Mouse (Mus musculus) ES-Bruce4 (cell line): Measurements from ENCODE around the gene Foxr1. TPM values are rescaled to one million over a fixed set of nuclear protein-coding genes. Genes with fewer than 3 reads are reported as not detected.

Experiments
- H3K27ac ChIP-seq: 2 replicates; pipeline ENCODE4 v1.5.1; 2012; ENCODE audit warnings: low read length, inconsistent platforms; ENCODE audit not compliant: insufficient read depth
- H3K27me3 ChIP-seq: 2 replicates; pipeline ENCODE4 v1.6.1; 2012; ENCODE audit warnings: mild to moderate bottlenecking, low read length, inconsistent platforms; ENCODE audit not compliant: control insufficient read depth, poor library complexity, insufficient read depth, severe bottlenecking
- H3K36me3 ChIP-seq: 2 replicates; pipeline ENCODE4 v1.6.1; 2012; ENCODE audit warnings: inconsistent platforms, mild to moderate bottlenecking, low read length, moderate library complexity; ENCODE audit not compliant: control insufficient read depth, poor library complexity, insufficient read depth, severe bottlenecking
- H3K4me1 ChIP-seq: one replicate; pipeline ENCODE4 v1.8.1; 2011; ENCODE audit warnings: low read length; ENCODE audit not compliant: control insufficient read depth, insufficient read depth
- H3K4me3 ChIP-seq: 2 replicates; pipeline ENCODE4 v1.5.1; 2011; ENCODE audit warnings: low read depth, mild to moderate bottlenecking, low read length
- H3K9ac ChIP-seq: 2 replicates; pipeline ENCODE4 v1.6.1; 2012; ENCODE audit warnings: low read depth, mild to moderate bottlenecking, inconsistent platforms; ENCODE audit not compliant: poor library complexity, severe bottlenecking
- H3K9me3 ChIP-seq: replicated peaks from 2 replicates; pipeline ENCODE4 v1.6.1; 2012; ENCODE audit warnings: mild to moderate bottlenecking, low read length, inconsistent platforms; ENCODE audit not compliant: control insufficient read depth, poor library complexity, insufficient read depth, severe bottlenecking
- CTCF ChIP-seq: IDR thresholded peaks from one replicate; pipeline ENCODE4 v1.8.1; 2011; ENCODE audit warnings: low read depth, low read length
- EP300 ChIP-seq: IDR thresholded peaks from 2 replicates; pipeline ENCODE4 v1.6.1; 2011; ENCODE audit warnings: low read depth, low read length; ENCODE audit not compliant: insufficient read depth
- POLR2A ChIP-seq: IDR thresholded peaks from one replicate; pipeline ENCODE4 v1.8.1; 2011; ENCODE audit warnings: low read length; ENCODE audit not compliant: insufficient read depth
- polyA plus RNA-seq: library from polyadenylated mRNA; stranded (reverse); fragments of >200 nt; gene quantifications from 2 replicates; pipeline ENCODE4 v1.2.4, GENCODE M21; 2011; ENCODE audit warnings: low read depth; ENCODE audit not compliant: missing spikeins, insufficient read depth, insufficient read length

Foxr1 gene
- polyA plus RNA-seq, 1 experiment: 1.8 TPM

GRCm38 (mm10) chr9:44418519-44419385 lies 22.2 kb downstream of the Foxr1 start, which contains the start of gene Ccdc84:
Gene Ccdc84 (minus strand): TSS chr9:44418569.
- no peaks in the 10 kb centered on the region for H3K9me3 ChIP-seq
- H3K4me1 ChIP-seq: no peaks in the 10 kb centered on the region
- H3K27ac ChIP-seq: peak within 1 kb of the TSS; percentile 52
- peaks cover 10% of the 10 kb centered on the region for H3K36me3 ChIP-seq
- TF ChIP-seq POLR2A: no peak
- TF ChIP-seq EP300: no peak
- no peak for TF ChIP-seq CTCF
- peak within 1 kb of the TSS; percentile 63 for H3K9ac ChIP-seq
- peak within 1 kb of the TSS; percentile 92 for H3K4me3 ChIP-seq
- H3K27me3 ChIP-seq: no peaks in the 10 kb centered on the region

DNA sequence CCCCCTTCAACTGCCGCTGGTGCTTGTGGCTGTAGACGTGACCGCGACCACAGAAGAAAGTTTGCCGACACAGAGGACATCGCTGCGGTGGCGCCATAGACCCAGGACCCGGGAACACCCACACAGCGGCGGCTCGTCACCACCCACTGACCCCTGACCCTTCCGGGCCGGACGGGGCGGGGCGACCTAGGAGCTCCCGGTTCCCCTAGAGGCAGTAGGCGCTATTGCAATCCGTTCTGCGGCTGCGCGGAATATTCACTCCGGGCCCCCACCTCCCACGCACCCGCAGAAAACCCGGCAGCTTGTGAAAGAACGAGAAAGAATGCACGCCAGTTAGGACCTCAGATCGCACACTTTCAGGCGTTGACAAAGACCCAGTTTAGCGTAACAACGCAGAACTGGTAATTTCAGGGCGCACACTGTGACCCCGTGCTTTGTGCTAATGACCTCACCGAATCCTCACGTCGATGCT lies 23.0 kb downstream of the Foxr1 start:
- Histone ChIP-seq H3K9me3 (no peaks in the 10 kb centered on the region), H3K27ac (peak overlapping the region; percentile 52), H3K27me3 (no peaks in the 10 kb centered on the region), H3K9ac (peak overlapping the region; percentile 63), H3K4me1 (no peaks in the 10 kb centered on the region), H3K4me3 (peak overlapping the region; percentile 92), H3K36me3 (peaks cover 15% of the 10 kb centered on the region)
- TF ChIP-seq POLR2A (no peak), CTCF (peak; percentile 37)

DNA sequence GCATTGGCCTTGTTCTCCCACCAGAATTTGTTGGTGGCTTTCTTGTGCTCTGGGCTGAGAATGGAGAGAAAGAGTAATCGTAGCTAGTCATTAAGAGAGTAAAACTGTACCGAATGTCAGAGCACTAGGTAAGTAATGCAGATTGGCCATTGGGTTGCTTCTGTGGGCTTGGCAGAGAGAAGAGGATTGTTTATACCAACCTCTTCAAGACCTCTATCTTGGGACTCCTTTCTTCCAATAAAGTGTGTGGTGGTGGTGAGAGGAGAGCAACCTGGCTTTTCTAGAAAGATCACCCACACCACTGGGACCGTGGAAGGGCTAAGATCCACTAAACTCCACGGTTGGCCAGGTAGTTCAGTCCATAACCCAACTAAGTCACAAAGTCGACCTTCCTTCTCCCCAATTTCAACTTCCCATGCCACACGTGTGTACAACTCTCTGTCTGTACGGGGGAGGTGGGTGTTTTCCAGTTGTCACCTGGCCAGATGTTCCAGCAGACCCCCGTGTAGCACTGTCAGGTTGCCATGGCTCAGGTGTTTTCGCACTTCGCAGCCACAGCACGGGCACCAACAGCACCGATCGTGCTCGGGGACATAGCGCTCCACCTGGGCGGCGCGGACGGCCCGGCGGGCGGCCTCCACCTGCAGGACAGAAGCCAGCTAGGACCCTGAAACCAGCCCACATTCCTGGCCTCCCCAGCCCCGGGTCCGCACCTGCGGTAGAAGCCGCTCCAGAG lies 23.6 kb downstream of the Foxr1 start:
- H3K27me3 ChIP-seq: no peaks in the 10 kb centered on the region
- peak overlapping the region; percentile 63 for H3K9ac ChIP-seq
- no peak for TF ChIP-seq EP300
- no peak for TF ChIP-seq CTCF
- TF ChIP-seq POLR2A: no peak
- peaks cover 20% of the 10 kb centered on the region for H3K36me3 ChIP-seq
- no peak overlapping the region for H3K27ac ChIP-seq
- H3K4me1 ChIP-seq: no peaks in the 10 kb centered on the region
- H3K4me3 ChIP-seq: peak overlapping the region; percentile 92
- H3K9me3 ChIP-seq: no peaks in the 10 kb centered on the region

DNA sequence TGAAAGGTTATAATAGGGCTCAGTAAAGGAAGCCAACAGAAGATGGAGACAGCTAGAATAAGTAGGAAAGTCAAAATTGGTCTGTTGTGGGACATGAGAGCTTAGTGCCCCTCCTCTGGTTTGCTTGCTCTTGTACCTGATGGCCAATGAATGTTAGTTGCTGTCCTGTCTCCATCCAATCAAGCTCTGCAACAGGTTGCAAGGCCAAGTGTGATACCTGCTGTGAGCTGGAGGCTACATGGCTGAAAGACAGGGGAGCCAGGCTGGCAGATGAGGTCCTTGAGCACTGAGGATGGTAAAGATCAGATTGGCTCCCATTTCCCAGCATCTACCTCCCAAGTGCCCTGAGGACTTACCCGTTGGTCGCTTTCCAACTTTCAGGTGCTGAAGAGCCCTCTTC lies 28.2 kb downstream of the Foxr1 start:
- no peaks in the 10 kb centered on the region for H3K4me1 ChIP-seq
- peaks cover 63% of the 10 kb centered on the region for H3K36me3 ChIP-seq
- no peak overlapping the region for H3K27ac ChIP-seq
- no peak for TF ChIP-seq EP300
- no peak for TF ChIP-seq POLR2A
- no peak for TF ChIP-seq CTCF
- no peaks in the 10 kb centered on the region for H3K27me3 ChIP-seq
- H3K4me3 ChIP-seq: no peak overlapping the region
- H3K9ac ChIP-seq: no peak overlapping the region
- H3K9me3 ChIP-seq: no peaks in the 10 kb centered on the region

- no peak for TF ChIP-seq EP300
- no peak for TF ChIP-seq POLR2A
- no peak for TF ChIP-seq CTCF
- H3K36me3 ChIP-seq: peaks cover 63% of the 10 kb centered on the region
Observed at GRCm38 (mm10) chr9:44412306-44412705, 28.6 kb downstream of the Foxr1 start.

More at GRCm38 (mm10) chr9:44412306-44412705, 28.6 kb downstream of the Foxr1 start:
- Histone ChIP-seq H3K4me1 (no peaks in the 10 kb centered on the region), H3K4me3 (no peak overlapping the region), H3K9ac (no peak overlapping the region), H3K9me3 (no peaks in the 10 kb centered on the region), H3K27ac (0 out of 2 replicates have a peak overlapping the region, but pooled peaks have one; percentile 12), H3K27me3 (no peaks in the 10 kb centered on the region)
